Mouse (Mus musculus) G1E-ER4 (cell line): ENCODE data around the gene Wdr75. TPM values are rescaled to one million over a fixed set of nuclear protein-coding genes. Genes with fewer than 3 reads are reported as not detected.

Experiments used
- GATA1 ChIP-seq: IDR thresholded peaks from one replicate; pipeline ENCODE4 v1.8.0; 2012; ENCODE audit warnings: low read length, inconsistent platforms
- polyA plus RNA-seq: library from polyadenylated mRNA; stranded (reverse); fragments of >175 nt; gene quantifications from 2 replicates; pipeline ENCODE4 v1.2.3, GENCODE M21; 2012

Gene Wdr75
- polyA plus RNA-seq, 1 experiment, result 6.0 TPM

DNA sequence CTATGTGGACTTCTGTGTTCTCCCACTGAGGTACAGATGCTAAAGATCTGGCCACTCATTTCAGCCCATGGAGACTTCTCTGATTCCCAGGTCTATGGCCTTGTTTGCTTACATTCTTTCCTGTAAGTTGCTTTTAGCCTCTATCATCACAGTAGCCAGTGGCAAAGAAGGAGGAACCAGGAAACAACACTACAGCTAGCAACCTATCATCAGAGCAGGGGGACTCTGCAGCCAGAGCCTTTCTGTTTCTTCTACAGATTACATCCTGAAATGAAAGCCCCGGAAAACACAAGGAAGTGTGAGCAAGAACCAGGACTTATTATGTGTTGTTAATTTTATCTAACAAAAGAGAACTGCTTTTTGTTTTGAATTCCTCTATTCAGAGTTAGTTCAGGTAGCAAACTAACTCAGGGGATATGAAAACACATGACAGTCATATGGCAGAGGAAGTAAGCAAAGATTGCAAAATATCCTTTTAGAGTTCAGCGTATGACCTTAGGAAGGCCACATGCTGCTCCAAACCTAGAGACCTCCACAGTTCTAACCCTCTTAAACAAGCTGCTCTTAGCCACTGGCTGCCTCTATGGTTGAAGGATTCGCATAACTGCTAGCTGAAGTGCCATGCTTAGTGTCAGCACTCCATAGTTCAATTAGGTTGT is 73.6 kb downstream of the Wdr75 start:
- no peak for TF ChIP-seq GATA1

Other genes with a start within 250 kb of the Wdr75 start
- not detected in 2 replicates for gene Gm5269, start 95.1 kb downstream of the Wdr75 start, polyA plus RNA-seq
- 3.6 and 4.3 TPM in 2 replicates for gene Slc40a1, start 131.4 kb downstream of the Wdr75 start, polyA plus RNA-seq